Mouse (Mus musculus): ENCODE results near the gene Cldn3. TPM values are rescaled to one million over a fixed set of nuclear protein-coding genes. Genes with fewer than 3 reads are reported as not detected.
"Not testable (repeated sequence)": the region's sequence is repeated elsewhere in the genome, so short reads cannot be mapped to it uniquely, and the experiment has no call there.

Cldn3 gene
- under 1 TPM; 0.49 to 0.52 TPM for total RNA-seq (2021)

DNA sequence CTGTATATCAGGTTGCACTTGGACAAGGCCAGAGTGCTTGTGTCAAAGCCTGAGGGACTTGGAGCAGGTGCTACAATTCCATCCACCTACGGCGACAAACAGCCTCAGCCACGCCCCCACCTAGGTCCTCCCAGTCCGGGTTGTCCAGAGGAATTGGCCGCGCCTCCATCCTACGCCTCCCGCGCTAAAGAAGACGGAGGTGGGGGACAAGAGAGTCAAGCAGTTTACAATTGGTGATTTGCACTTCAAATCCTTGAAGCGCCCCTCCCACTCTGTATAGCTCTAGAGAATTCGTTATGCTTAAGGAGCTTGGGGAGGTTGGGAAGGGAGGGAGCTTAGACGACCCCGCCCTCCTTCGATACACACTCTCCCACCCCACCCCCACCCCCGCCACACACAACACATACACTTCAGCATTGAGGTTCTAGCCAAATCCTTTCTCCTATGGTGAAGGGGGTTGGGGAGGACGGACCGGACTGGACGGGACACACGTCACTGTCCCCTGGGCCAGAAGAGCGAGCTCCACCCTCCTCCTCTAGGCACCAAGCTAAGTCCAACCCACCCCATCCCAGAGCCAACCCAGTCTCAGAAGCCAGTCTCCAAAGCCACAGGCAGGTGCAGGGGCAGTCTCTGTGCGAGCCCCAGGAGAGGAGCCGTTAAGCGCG is at the start of gene Cldn3:
Gene Cldn3 (plus strand): TSS at position 582 of the 665 bp plus-strand sequence.
- intact Hi-C loops (cut with DNase I), result no loop called here
- DNase-seq (ENCODE audit: low spot score in 2 of 2), result no peak

DNA sequence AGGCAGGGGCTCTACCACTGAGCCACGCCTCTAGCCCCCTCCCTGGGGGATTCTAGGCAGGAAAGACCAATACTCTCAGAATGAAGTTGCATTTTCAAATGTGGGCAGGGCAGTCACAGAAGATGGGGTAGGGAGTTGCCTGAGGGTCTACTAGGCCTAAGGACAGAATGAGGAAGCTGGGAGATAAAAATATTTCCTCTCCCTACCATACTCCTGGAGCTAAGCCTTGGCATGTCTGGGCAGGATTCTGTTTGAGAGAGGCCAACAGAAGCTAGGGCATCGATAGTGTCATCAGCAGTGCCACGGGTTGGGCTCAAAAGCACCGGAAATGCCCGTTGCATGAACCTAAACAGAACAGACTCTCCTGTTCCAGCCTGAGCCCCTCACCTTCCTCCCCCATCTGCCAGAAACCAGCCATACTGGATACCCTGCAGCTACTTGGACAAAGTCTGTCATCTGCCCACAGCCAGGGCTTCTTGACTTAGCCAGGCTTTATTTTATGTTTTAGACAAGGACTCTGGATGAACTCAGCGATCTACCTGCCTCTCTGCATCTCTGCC is 49.3 kb upstream of the Cldn3 start:
- DNase-seq (ENCODE audit: low spot score in 2 of 2), result no peak
- intact Hi-C loops (cut with DNase I), result no loop called here

DNA sequence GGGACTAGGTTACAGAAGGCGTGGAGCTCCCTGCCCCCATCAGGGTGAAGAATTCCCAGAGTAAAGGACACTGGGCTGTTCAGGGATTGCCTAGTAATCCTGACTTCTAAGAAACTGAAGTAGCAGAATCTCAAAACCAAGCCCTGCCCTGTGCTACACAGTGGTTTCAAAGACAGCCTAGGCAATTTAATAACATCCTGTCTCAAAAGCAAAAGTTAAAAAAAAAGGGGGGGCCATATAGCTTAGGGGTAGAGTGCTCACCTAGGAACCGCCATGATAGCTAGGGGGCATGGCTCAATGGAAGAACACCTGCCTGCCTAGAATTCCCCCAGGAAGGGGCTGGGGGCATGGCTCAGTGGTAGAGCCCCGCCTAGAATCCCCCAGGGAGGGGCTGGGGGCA is 46.9 kb upstream of the Cldn3 start:
- DNase-seq (ENCODE audit: low spot score in 2 of 2), result no peak
- intact Hi-C loops (cut with DNase I), result no loop called here

DNA sequence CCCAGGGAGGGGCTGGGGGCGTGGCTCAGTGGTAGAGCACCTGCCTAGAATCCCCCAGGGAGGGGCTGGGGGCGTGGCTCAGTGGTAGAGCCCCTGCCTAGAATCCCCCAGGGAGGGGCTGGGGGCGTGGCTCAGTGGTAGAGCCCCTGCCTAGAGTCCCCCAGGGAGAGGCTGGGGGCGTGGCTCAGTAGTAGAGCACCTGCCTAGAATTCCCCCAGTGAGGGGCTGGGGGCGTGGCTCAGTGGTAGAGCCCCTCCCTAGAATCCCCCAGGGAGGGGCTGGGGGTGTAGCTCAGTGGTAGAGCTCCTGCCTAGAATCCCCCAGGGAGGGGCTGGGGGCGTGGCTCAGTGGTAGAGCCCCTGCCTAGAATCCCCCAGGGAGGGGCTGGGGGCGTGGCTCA is 46.5 kb upstream of the Cldn3 start:
- intact Hi-C loops (cut with DNase I); DNase-seq (ENCODE audit: low spot score in 2 of 2): not testable (repeated sequence)

DNA sequence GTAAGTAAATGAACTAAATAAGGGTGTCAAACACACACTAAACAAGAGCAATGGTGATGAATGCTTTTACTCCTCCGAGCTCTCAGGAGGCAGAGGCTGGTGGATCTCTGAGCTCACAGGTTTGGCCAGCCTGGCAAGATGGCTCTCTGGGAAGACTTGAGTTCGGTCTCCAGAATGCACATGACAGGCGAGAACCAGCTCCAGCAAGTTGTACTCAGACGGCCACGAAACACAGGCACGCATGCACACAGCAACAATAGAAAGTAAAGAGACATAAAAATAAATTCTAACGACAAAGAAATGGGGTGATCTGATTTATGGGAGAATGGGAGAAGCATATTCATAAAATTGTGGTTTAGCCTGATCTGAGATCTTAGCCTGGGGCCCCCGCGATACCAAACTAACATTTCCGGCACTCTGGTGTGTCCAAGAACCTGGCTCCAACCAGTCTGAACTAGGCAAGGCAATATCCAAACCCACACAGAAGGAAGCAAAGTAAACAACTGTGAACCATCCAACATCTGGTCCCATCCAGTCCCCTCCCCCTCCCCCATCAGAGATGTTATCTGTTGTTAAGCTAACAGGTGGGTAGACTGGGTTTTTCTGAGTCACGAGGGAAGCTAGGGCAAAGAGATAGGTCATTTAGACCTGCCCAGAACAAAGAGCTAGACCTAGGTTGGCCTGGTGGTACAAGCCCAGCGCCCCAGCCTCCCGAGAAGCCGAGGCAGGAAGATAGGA is 44.4 kb upstream of the Cldn3 start:
- intact Hi-C loops (cut with DNase I), result no loop called here

DNA sequence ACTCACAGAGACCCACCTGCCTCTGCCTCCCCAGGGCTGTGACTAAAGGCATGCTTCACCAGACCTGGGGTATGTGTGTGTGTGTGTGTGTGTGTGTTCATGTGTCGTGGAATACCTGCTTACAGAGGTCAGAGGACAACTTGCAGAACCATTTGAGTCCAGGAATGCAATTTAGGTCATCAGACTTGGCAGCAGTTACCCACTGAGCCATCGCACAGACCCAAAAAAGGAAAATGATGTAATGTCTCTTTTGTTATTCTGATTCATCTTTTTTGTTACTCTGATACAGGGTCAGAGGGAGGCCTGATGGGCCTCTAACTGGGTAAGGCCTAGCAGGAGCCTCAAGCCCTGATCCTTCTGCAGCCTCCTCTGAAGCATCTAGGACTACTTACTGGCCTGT is 43.3 kb upstream of the Cldn3 start:
- intact Hi-C loops (cut with DNase I), result no loop called here
- DNase-seq (ENCODE audit: low spot score in 2 of 2), result no peak

More for the DNA sequence above, 44.4 kb upstream of the Cldn3 start:
- DNase-seq (ENCODE audit: low spot score in 2 of 2), result no peak

DNA sequence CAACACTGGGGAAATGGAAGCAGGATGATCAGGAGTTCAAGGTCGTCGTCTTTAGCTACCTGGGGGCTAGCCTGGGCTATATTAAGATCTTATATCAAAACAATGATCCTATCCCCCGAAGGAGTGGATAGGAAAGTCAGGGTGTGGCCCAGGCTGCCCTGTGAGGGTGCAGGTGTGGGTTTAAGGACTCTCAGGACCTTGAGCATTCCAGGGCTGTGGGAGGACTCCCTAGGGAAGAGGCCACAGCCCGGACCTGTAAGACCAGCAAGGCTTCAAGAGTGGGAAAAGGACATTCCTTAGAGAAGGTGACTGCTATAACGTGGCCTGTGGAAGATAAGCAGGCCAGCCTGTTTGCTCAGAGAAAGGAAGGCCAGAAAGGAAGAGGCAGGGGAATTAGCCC is 41.8 kb upstream of the Cldn3 start:
- intact Hi-C loops (cut with DNase I), result no loop called here

DNA sequence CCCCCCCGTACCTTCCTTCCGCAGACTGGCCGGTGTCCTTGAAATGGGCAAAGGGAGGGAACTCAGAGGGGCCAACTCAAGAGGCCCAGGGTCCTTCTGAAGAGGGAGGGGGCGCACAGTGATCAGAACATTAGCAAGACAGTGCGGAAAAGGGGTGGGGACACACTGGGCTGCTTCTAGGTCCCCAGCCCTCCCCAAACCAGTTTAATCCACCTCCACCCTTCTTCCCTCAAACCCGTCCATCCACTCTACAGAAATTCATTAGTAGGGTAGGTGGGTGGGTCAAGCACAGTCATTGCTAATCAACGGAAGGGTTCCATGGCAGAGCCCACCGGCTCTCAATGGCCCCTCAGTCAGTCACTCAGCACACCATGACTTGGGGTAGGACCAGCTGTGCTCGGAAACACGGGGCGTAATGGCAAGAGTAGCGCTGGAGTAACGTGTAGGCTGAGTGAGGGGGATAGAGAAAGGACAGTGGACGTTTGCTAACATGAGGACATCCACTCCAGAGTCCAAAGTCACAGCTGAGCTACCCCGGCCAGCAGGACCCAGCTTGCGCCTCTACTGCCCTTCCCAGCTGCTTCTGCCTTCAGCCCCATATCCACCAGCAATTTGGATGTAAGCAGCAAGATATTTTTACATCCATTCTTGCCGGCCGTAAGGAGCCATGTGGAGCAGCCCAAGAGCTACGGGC is 40.6 kb upstream of the Cldn3 start:
- intact Hi-C loops (cut with DNase I), result no loop called here
- DNase-seq (ENCODE audit: low spot score in 2 of 2), result no peak

More for the DNA sequence above, 41.8 kb upstream of the Cldn3 start:
- no peak for DNase-seq (ENCODE audit: low spot score in 2 of 2)

DNA sequence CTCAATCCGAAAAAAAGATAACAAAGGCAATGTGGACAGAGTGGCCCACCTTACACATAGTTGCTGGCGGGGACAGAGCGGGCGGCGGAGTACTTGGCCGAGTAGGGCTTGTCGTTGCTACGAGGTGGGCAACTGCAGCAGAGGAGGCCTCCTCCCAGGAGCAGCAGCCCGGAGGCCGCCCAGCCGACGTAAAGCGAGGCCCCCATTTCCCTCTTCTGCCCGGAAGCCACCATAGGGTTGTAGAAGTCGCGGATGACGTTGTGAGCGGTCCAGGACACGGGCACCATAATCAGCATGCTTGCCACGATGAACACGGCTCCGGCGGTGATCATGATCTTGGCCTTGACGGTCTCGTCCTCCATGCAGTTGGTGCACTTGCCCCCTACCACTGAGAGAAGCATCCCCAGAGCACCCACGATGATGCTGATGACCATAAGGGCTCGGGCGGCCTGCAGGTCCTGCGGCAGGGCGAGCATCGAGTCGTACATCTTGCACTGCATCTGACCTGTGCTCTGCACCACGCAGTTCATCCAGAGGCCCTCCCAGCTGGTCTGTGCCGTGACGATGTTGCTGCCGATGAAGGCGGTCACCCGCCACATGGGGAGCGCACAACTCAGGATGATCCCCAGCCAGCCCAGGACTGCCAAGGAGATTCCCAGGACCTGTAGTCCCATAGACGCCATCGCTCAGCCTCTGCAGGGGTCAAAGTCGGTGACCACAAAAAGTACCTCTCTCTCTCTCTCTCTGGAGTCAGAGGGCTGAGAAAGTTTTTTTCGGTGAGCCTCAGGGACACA is 39.8 kb upstream of the Cldn3 start:
- DNase-seq (ENCODE audit: low spot score in 2 of 2), result no peak
- intact Hi-C loops (cut with DNase I), result no loop called here

DNA sequence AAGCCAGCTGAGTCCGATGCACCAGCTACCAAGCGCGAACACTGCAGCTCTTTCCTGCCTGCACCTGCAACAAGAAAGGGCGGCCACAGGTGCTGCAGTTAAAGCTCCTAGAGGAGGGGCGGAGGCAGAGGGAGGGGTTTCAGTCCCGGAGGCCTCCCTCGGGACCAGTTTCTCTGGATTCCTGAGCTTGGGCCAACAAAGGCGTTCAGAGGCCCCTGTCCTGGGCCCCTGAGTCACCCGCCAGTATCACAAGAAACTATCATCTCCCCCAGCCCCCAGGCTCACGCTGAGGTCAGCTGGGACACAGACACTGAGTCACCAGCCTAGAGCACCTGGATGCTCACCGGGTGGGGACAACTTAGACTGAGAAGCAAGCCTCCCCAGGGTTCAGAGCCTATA is 39.2 kb upstream of the Cldn3 start, which contains the start of gene Cldn4:
Gene Cldn4 (minus strand): TSS at position 78 of the 399 bp plus-strand sequence.
- intact Hi-C loops (cut with DNase I), result no loop called here

DNA sequence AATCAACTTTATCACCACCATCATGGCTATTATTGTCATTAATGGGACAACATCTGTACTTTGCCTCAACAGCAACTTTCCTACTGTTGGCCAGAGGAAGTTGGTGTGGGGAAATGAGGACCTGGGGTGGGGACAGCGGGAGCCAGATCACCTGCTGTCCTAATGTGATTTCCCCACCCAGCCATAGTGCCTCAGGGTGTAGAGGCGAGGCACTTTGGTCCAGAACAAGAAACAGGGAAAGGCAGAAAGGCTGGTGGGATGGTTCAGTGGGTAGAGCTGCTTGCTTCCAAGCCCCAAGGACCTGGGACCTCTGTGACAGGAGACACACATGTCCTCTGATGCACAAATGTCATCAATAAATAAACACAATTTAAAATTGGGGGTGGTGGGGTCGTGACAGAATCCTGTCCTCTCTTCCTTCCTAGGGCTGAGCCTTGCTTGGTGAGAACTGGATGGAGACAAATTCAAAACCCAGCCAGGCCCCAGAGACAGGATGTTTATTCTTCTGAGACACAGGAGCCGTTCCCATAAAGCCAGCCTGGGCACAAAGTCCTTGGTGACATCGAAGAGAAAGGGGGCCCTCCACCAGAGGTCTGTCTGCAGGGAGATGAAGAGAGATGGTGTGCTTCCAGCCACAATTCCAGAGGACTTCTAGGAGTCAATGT is 38.5 kb upstream of the Cldn3 start:
- intact Hi-C loops (cut with DNase I), result no loop called here
- no peak for DNase-seq (ENCODE audit: low spot score in 2 of 2)

More for the DNA sequence above, 39.2 kb upstream of the Cldn3 start, which contains the start of gene Cldn4:
- no peak for DNase-seq (ENCODE audit: low spot score in 2 of 2)

DNA sequence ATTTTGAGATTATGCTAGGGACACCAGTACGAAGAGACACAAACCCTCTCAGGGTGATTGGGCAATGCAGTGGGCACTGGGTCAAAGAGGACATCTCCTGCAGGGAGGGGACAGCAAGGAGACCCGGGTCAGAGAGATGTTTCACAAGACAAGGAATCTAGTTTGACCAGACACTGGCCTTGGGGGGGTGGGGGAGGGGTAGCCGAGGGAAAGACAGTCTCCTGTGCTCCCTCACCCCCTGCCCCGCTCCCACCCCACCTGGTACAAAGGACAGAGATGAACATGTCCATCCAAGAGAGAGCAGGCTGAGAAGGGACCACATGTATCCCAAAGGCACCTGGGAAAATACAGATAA is 38.0 kb upstream of the Cldn3 start:
- DNase-seq (ENCODE audit: low spot score in 2 of 2), result no peak
- intact Hi-C loops (cut with DNase I), result no loop called here

DNA sequence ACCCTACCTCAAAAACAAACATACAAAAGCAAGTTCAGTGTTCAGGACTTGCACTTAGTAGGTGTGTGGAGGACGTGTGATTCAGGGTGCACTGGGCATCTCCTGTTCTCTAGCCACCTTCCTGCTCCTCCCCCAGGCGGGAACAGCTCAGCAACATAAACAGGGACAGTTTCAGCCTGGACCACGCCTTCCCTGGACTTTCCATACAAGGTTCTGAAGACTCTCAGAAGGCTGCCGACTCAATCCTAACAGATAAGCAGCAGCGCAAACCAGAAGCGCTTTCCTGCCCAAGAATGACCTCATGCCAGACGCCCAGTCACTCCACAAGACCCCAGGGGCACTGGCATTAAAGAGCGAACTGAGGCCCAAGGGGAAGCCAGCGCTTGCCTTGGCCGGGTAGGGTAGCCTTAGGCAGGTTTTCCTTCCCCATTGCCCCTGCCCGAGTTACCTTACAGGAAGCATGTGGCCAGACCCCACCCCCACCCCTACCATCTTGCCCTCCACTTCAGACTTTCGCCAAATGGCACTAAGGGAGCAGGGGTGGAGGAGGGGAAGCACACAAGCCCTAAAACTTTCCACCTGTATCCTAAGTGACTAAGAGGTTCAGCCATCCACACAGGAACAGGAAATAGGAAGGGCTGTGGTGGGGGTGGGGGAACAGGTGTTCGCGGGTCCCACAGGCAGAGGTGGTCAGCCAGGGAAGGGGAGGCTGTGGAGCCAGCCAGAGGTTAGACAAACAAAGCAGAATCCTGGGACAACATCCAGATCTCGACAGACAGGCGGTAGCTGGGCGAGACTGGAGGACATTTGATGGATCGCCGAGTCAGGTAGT is 34.7 kb upstream of the Cldn3 start:
- intact Hi-C loops (cut with DNase I), result no loop called here
- DNase-seq (ENCODE audit: low spot score in 2 of 2), result no peak

DNA sequence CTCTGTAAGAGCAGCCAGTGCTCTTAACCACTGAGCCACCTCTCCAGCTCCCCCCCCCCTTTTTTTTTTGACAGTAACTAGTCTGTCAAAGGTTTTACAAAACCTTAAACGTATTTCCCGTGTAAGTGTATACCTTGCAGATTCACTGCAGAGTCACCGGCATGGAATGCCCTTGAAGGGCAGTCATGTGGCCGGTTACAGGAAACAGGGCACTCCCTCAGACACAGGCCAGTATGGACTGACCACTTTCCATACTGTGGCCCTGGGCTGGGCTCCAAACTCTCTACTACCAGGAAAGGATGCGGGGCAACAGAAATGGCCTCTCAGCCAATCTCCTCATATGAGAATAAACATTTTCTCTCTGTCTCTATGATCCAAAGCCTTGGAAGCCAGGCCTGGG is 30.5 kb upstream of the Cldn3 start:
- intact Hi-C loops (cut with DNase I), result no loop called here
- DNase-seq (ENCODE audit: low spot score in 2 of 2), result no peak

DNA sequence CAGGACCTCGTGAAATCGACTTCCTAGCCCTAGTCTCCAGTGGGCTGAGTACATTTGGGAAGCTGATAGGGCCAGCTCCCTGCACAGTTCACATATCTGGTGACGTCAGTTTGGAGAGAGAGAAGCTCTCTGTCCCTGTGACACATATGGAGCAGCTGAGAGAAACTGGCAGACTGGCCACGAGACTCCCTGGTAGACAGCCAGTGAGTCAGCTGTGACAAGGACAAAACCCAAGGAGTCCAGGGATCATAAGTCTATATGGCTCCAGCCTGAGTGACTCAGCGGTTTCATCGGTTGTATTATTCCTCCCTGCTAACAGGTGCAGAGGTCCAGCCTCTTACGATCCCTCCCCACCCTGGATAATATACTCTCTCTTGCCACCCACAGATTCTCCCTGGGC is 26.9 kb upstream of the Cldn3 start:
- intact Hi-C loops (cut with DNase I), result no loop called here
- DNase-seq (ENCODE audit: low spot score in 2 of 2), result peak in 1 of 2 experiments; percentile 32

DNA sequence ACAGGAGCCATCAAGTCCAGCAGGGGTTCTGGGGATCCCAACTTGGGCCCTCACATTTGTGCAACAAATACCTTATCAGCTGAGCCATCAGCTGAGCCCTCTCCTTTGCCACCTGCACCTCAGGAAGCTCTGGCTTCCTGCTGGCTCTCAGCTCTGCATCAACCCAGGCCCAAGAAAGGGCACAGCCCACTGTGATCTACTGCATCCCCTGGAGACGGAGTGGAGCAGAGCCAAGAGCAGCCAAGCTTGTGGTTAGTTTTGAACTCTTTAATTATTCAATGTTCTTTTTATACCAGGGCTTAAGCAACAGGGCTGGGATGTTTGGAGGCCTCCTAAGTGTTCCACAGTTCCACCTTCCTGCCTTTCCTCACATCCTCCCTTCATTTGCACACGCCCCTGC is 25.6 kb upstream of the Cldn3 start:
- DNase-seq (ENCODE audit: low spot score in 2 of 2), result no peak
- intact Hi-C loops (cut with DNase I), result no loop called here

DNA sequence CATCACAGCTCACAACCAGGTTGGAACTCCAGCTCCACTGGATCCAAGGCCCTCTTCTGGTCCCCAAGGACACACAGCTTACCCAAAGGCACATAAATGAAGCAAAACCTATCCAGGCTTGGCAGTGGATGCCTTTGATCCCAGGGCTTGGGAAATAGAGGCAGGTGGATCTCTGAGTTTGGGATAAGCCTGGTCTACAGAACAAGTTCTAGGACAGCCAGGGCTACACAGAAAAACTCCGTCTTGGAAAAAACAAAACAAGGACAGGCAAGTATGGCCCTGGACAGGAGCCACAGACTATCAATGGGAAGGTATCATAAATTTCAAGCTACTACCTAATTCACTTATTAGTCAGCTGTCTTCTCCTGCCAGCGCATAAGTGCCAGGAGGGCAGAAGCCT is 24.5 kb upstream of the Cldn3 start:
- DNase-seq (ENCODE audit: low spot score in 2 of 2), result no peak
- intact Hi-C loops (cut with DNase I), result no loop called here

DNA sequence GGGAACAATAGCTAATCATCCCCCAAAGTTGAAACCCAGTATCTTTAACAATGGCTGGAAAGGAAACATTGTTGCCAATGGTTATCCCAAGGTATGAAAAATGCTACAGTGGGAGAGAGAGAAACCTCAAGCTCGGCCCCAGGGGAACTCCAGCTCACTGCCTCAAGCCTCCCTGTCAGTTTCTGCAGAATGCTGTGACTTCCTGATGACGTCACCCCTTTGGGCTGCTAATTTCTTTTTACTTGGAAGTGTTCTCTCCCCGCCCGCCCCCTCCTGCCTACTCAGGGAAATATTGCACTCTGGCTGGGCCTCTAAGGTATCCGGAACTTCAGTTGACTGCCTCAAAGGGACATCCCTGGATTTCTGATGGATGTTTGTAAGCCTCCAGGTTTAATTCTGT is 22.5 kb upstream of the Cldn3 start:
- intact Hi-C loops (cut with DNase I), result no loop called here

More for the DNA sequence above, 22.5 kb upstream of the Cldn3 start:
- DNase-seq (ENCODE audit: low spot score in 2 of 2), result no peak

All from left cerebral cortex, postnatal 36 days (tissue).